Mouse (Mus musculus) CH12.LX (cell line): ENCODE measurements around the gene Trim56. TPM values are rescaled to one million over a fixed set of nuclear protein-coding genes. Genes with fewer than 3 reads are reported as not detected.

Source experiments
- DNase-seq: peaks from one replicate; pipeline ENCODE4 v3.0.0-alpha.2; 2013; ENCODE audit errors: extremely low read depth
- H3K27ac ChIP-seq: 2 replicates; pipeline ENCODE4 v1.5.1; 2012; ENCODE audit warnings: low read depth, mild to moderate bottlenecking, control low read depth, moderate library complexity; ENCODE audit not compliant: insufficient read depth
- H3K27me3 ChIP-seq: replicated peaks from 2 replicates; pipeline ENCODE3; 2012; ENCODE audit warnings: inconsistent platforms
- H3K36me3 ChIP-seq, 2 experiments: replicated peaks in 1 of 2; 2 replicates each; pipeline versions ENCODE3 to v1.6.1; 2012; ENCODE audit warnings: inconsistent platforms in 1 of 2, low read length in 1 of 2, mild to moderate bottlenecking in 1 of 2, mixed read lengths in 1 of 2, moderate library complexity in 1 of 2; ENCODE audit not compliant: control insufficient read depth in 1 of 2, insufficient read depth in 1 of 2
- H3K4me1 ChIP-seq, 2 experiments: 2 replicates each; pipeline ENCODE4 v1.6.1; 2012; ENCODE audit warnings: inconsistent platforms in 1 of 2, moderate library complexity in 1 of 2; ENCODE audit not compliant: insufficient read depth in 2 of 2, control insufficient read depth in 1 of 2
- H3K4me2 ChIP-seq: 2 replicates; pipeline ENCODE4 v1.6.1; 2012; ENCODE audit warnings: low read depth, mild to moderate bottlenecking, control low read depth; ENCODE audit not compliant: poor library complexity, insufficient read depth, severe bottlenecking
- H3K4me3 ChIP-seq, 3 experiments: fragments of 150-350 bp in 1 of 3; sonication (generic) in 1 of 3; replicated peaks in 1 of 3; 2 replicates each; pipeline versions ENCODE3 to v1.5.1; 2011 to 2012; ENCODE audit warnings: low read depth in 2 of 3, low read length in 2 of 3, mild to moderate bottlenecking in 2 of 3, moderate library complexity in 2 of 3, control low read depth in 1 of 3, improper control_type of control experiment in 1 of 3, inconsistent platforms in 1 of 3, mixed read lengths in 1 of 3; ENCODE audit not compliant: poor library complexity in 1 of 3
- H3K79me2 ChIP-seq: replicated peaks from 2 replicates; pipeline ENCODE4 v1.6.1; 2012; ENCODE audit warnings: mild to moderate bottlenecking, moderate library complexity; ENCODE audit not compliant: control insufficient read depth, poor library complexity, insufficient read depth, severe bottlenecking; ENCODE audit errors: extremely low read depth
- H3K9ac ChIP-seq: 2 replicates; pipeline ENCODE4 v1.6.1; 2012; ENCODE audit warnings: low read depth, mild to moderate bottlenecking, control low read depth, moderate library complexity; ENCODE audit not compliant: insufficient read depth
- H3K9me3 ChIP-seq: replicated peaks from 2 replicates; pipeline ENCODE3; 2012; ENCODE audit warnings: low read length, inconsistent platforms, mixed read lengths
- BHLHE40 ChIP-seq: IDR thresholded peaks from 2 replicates; pipeline ENCODE4 v1.6.1; 2011; ENCODE audit warnings: mild to moderate bottlenecking, low read depth, low read length, improper control_type of control experiment
- CHD2 ChIP-seq: IDR thresholded peaks from 2 replicates; pipeline ENCODE4 v1.6.1; 2011; ENCODE audit warnings: low read length, improper control_type of control experiment
- CTCF ChIP-seq, 2 experiments: IDR thresholded peaks in 1 of 2; conservative IDR thresholded peaks in 1 of 2; 2 replicates each; pipeline ENCODE4 v1.5.1; 2011 to 2012; ENCODE audit warnings: low read depth in 2 of 2, low read length in 2 of 2, improper control_type of control experiment in 1 of 2, inconsistent platforms in 1 of 2, mild to moderate bottlenecking in 1 of 2, moderate library complexity in 1 of 2
- E2F4 ChIP-seq: IDR thresholded peaks from 2 replicates; pipeline ENCODE4 v1.6.1; 2011; ENCODE audit warnings: low read depth, low read length, improper control_type of control experiment; ENCODE audit not compliant: insufficient replicate concordance
- ELF1 ChIP-seq: IDR thresholded peaks from 2 replicates; pipeline ENCODE4 v1.6.1; 2014; ENCODE audit warnings: low read depth, mild to moderate bottlenecking, inconsistent platforms, low read length, improper control_type of control experiment
- EP300 ChIP-seq: IDR thresholded peaks from 2 replicates; pipeline ENCODE4 v1.6.1; 2011; ENCODE audit warnings: low read length, improper control_type of control experiment
- ETS1 ChIP-seq: conservative IDR thresholded peaks from 2 replicates; pipeline ENCODE4 v1.6.1; 2012; ENCODE audit warnings: low read depth, mild to moderate bottlenecking, inconsistent platforms, low read length, improper control_type of control experiment, moderate library complexity
- GABPA ChIP-seq: IDR thresholded peaks from 2 replicates; pipeline ENCODE4 v1.6.1; 2012; ENCODE audit warnings: low read depth, low read length, improper control_type of control experiment, inconsistent platforms; ENCODE audit not compliant: insufficient replicate concordance
- HCFC1 ChIP-seq: IDR thresholded peaks from 2 replicates; pipeline ENCODE4 v1.6.1; 2012; ENCODE audit warnings: low read depth, mild to moderate bottlenecking, inconsistent platforms, low read length, improper control_type of control experiment
- JUN ChIP-seq: IDR thresholded peaks from 2 replicates; pipeline ENCODE4 v1.6.1; 2011; ENCODE audit warnings: low read depth, mild to moderate bottlenecking, low read length, improper control_type of control experiment, moderate library complexity; ENCODE audit not compliant: insufficient read depth
- JUND ChIP-seq: conservative IDR thresholded peaks from 2 replicates; pipeline ENCODE4 v1.6.1; 2011; ENCODE audit warnings: low read depth, low read length, improper control_type of control experiment
- KAT2A ChIP-seq: IDR thresholded peaks from 2 replicates; pipeline ENCODE4 v1.6.1; 2012; ENCODE audit warnings: low read length, improper control_type of control experiment, inconsistent platforms; ENCODE audit not compliant: insufficient replicate concordance
- MAFK ChIP-seq: IDR thresholded peaks from 2 replicates; pipeline ENCODE4 v1.6.1; 2011; ENCODE audit warnings: low read length, improper control_type of control experiment; ENCODE audit not compliant: insufficient replicate concordance
- MAX ChIP-seq: IDR thresholded peaks from 2 replicates; pipeline ENCODE4 v1.6.1; 2011; ENCODE audit warnings: low read length, improper control_type of control experiment
- MEF2A ChIP-seq: IDR thresholded peaks from 2 replicates; pipeline ENCODE4 v1.6.1; 2014; ENCODE audit warnings: low read depth, mild to moderate bottlenecking, inconsistent platforms, low read length, improper control_type of control experiment, borderline replicate concordance
- MXI1 ChIP-seq: IDR thresholded peaks from 2 replicates; pipeline ENCODE4 v1.6.1; 2011; ENCODE audit warnings: mild to moderate bottlenecking, low read depth, low read length, improper control_type of control experiment
- NELFE ChIP-seq: IDR thresholded peaks from 2 replicates; pipeline ENCODE4 v1.6.1; 2011; ENCODE audit warnings: low read depth, low read length, improper control_type of control experiment
- NRF1 ChIP-seq: IDR thresholded peaks from 2 replicates; pipeline ENCODE4 v1.6.1; 2014; ENCODE audit warnings: low read depth, mild to moderate bottlenecking, inconsistent platforms, low read length, improper control_type of control experiment, moderate library complexity
- PAX5 ChIP-seq: IDR thresholded peaks from 2 replicates; pipeline ENCODE4 v1.6.1; 2012; ENCODE audit warnings: low read length, inconsistent platforms, mixed read lengths
- POLR2A ChIP-seq: IDR thresholded peaks from 2 replicates; pipeline ENCODE4 v1.6.1; 2011; ENCODE audit warnings: low read depth, mild to moderate bottlenecking, improper control_type of control experiment, low read length
- POLR2AphosphoS2 ChIP-seq: IDR thresholded peaks from 2 replicates; pipeline ENCODE4 v1.6.1; 2011; ENCODE audit warnings: low read depth, low read length, improper control_type of control experiment
- RAD21 ChIP-seq: IDR thresholded peaks from 2 replicates; pipeline ENCODE4 v1.6.1; 2011; ENCODE audit warnings: low read depth, mild to moderate bottlenecking, low read length, improper control_type of control experiment, moderate library complexity
- RCOR1 ChIP-seq: conservative IDR thresholded peaks from 2 replicates; pipeline ENCODE4 v1.6.1; 2012; ENCODE audit warnings: low read depth, mild to moderate bottlenecking, inconsistent platforms, low read length, improper control_type of control experiment
- SMC3 ChIP-seq: IDR thresholded peaks from 2 replicates; pipeline ENCODE4 v1.6.1; 2011; ENCODE audit warnings: low read depth, low read length, improper control_type of control experiment
- TBP ChIP-seq: conservative IDR thresholded peaks from 2 replicates; pipeline ENCODE4 v1.6.1; 2011; ENCODE audit warnings: low read depth, low read length, improper control_type of control experiment
- TCF12 ChIP-seq: IDR thresholded peaks from 2 replicates; pipeline ENCODE4 v1.6.1; 2014; ENCODE audit warnings: low read depth, mild to moderate bottlenecking, inconsistent platforms, low read length, improper control_type of control experiment
- USF2 ChIP-seq: conservative IDR thresholded peaks from 2 replicates; pipeline ENCODE4 v1.6.1; 2011; ENCODE audit warnings: low read depth, low read length, improper control_type of control experiment
- ZC3H11A ChIP-seq: IDR thresholded peaks from 2 replicates; pipeline ENCODE4 v1.6.1; 2012; ENCODE audit warnings: low read depth, mild to moderate bottlenecking, inconsistent platforms, low read length, improper control_type of control experiment
- ZKSCAN1 ChIP-seq: IDR thresholded peaks from 2 replicates; pipeline ENCODE4 v1.6.1; 2012; ENCODE audit warnings: low read depth, inconsistent platforms, low read length, improper control_type of control experiment, borderline replicate concordance
- ZMIZ1 ChIP-seq: IDR thresholded peaks from 2 replicates; pipeline ENCODE4 v1.6.1; 2012; ENCODE audit warnings: low read depth, mild to moderate bottlenecking, inconsistent platforms, low read length, improper control_type of control experiment
- ZNF384 ChIP-seq: IDR thresholded peaks from 2 replicates; pipeline ENCODE4 v1.6.1; 2012; ENCODE audit warnings: low read depth, low read length, improper control_type of control experiment, inconsistent platforms
- dilution Hi-C: fragments of 300-500 bp; cut with MboI; formaldehyde crosslinking; loops from 2 replicates; pipeline ENCODE4 v1.14.3; 2020; ENCODE audit warnings: low sequenced_read_pairs; ENCODE audit not compliant: extremely low pct_unique_long_range_greater_than_20kb, extremely low pct_ligation_motif_present
- in situ Hi-C: fragments of 300-500 bp; cut with MboI; formaldehyde crosslinking; loops from 3 replicates; pipeline ENCODE4 v1.14.3; 2019; ENCODE audit warnings: low sequenced_read_pairs, low pct_ligation_motif_present, low pct_unique_long_range_greater_than_20kb, mixed read lengths
- polyA plus RNA-seq: library from polyadenylated mRNA; unstranded; fragments of >175 nt; gene quantifications from 2 replicates; pipeline ENCODE4 v1.2.1, GENCODE M21; 2012; ENCODE audit warnings: low read depth; ENCODE audit not compliant: insufficient read length
- total RNA-seq, 2 experiments: library from RNA; depleted of rRNA; stranded (reverse); fragments of 300-350 nt in 1 of 2; fragments of >200 nt in 1 of 2; gene quantifications; 2 replicates each; pipeline ENCODE4 v1.2.3; 2012 to 2014

Gene Trim56
- total and polyA plus RNA-seq, 3 experiments, result 7.6 to 12.9 (median 11.2) TPM

GRCm38 (mm10) chr5:137085021-137085420, 31.0 kb downstream of the Trim56 start:
- Histone ChIP-seq H3K9me3 (peaks cover 19% of the 10 kb centered on the region), H3K27me3 (peaks cover 27% of the 10 kb centered on the region), H3K36me3 (no peaks in the 10 kb centered on the region), H3K27ac (no peak overlapping the region), H3K4me3 (no peak overlapping the region), H3K9ac (no peak overlapping the region), H3K4me1 (no peaks in the 10 kb centered on the region), H3K4me2 (no peak overlapping the region), H3K79me2 (no peaks in the 10 kb centered on the region)
- no peak for DNase-seq
- in situ Hi-C loops, result no loop called here
- TF ChIP-seq ZNF384 (no peak), E2F4 (no peak), MAX (no peak), ZC3H11A (no peak), MXI1 (no peak), TCF12 (no peak), POLR2AphosphoS2 (no peak), ZMIZ1 (no peak), ETS1 (no peak), USF2 (no peak), CTCF (conservative IDR thresholded peaks at IDR 0.05 in 1 of 2, IDR thresholded peaks at IDR 0.05 in 1 of 2; ENCODE audit: low read depth in 2 of 2, low read length in 2 of 2) (no peak), CHD2 (no peak), TBP (no peak), PAX5 (no peak), POLR2A (no peak), NRF1 (no peak)
- dilution Hi-C loops, result no loop called here

DNA sequence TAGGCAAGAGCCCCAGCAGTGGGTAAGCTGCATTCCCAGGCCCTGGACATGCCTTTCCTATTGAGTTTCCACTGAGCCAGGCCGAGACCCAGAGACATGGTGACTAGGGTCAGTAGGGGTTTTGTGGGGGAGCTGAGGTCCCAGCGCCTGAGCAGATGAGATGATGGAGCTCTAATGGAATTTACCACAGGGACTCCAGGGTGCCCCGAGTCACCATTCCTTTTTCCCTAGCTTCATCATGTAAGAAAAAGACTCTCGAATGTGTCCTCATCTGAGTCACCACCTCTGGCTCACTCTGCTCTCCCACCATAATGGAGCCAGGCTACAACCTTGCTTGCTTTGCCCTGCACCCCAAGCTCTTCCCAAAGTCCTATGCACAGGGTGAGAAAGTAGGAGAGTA, 33.0 kb downstream of the Trim56 start:
- Histone ChIP-seq H3K4me2 (no peak overlapping the region), H3K9ac (no peak overlapping the region), H3K4me3 (no peak overlapping the region), H3K27me3 (peaks cover 33% of the 10 kb centered on the region), H3K4me1 (no peaks in the 10 kb centered on the region), H3K79me2 (no peaks in the 10 kb centered on the region), H3K36me3 (no peaks in the 10 kb centered on the region), H3K9me3 (peaks cover 19% of the 10 kb centered on the region), H3K27ac (no peak overlapping the region)
- no peak for DNase-seq
- in situ Hi-C loops, result no loop called here
- dilution Hi-C loops, result no loop called here
- TF ChIP-seq KAT2A (no peak), JUND (no peak), EP300 (no peak), GABPA (no peak), HCFC1 (no peak), ELF1 (no peak), POLR2A (no peak), BHLHE40 (no peak), ZKSCAN1 (no peak), RCOR1 (no peak), MEF2A (no peak), SMC3 (no peak), MAFK (no peak), MXI1 (no peak), RAD21 (no peak), JUN (no peak), NELFE (no peak)
